Mouse (Mus musculus): ENCODE data around the gene Rgsl1. TPM values are rescaled to one million over a fixed set of nuclear protein-coding genes. Genes with fewer than 3 reads are reported as not detected.
"Not testable (repeated sequence)": the region's sequence is repeated elsewhere in the genome, so short reads cannot be mapped to it uniquely, and the experiment has no call there.

Gene Rgsl1
- polyA plus RNA-seq (2015; fragmentation: Nextera tagmentation; extraction: Ambion mirVana) = 0.04 TPM in 1 of 2 replicates, not detected in the other

DNA sequence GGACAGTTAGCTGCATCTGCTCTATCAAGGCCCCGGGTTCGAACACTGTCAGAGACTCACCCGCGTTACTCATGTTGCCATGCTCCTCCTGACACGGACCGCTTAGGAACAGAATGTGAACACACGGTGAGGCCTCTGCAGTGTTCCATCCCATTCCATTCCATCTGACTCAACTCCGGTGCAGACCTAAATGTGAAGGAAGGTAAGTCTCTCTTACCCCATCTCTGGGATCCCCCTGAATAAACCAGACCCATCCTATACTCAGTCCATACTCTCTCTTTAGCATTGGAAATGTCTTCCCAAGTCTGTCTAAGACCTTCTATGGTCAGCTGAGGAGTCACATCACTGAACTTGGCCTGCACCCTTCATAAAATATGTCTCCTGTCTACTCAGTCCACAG lies at the start of gene Rgsl1:
Gene Rgsl1 (minus strand): TSS at position 101 of the 400 bp plus-strand sequence.
- Histone ChIP-seq H3K4me1 (ENCODE audit: control insufficient read depth, low read depth, low read length) (no peaks in the 10 kb centered on the region), H3K27ac (ENCODE audit: low read length) (no peak within 1 kb of the TSS), H3K4me2 (ENCODE audit: low read depth, low read length) (no peak within 1 kb of the TSS), H3K4me3 (ENCODE audit: low read depth, low read length) (no peak within 1 kb of the TSS), H3K9ac (ENCODE audit: low read depth, low read length) (no peak within 1 kb of the TSS), H3K9me3 (replicated peaks; ENCODE audit: control insufficient read depth, low read length) (no peaks in the 10 kb centered on the region), H3K27me3 (ENCODE audit: control insufficient read depth, insufficient read depth, low read depth, low read length) (no peaks in the 10 kb centered on the region), H3K36me3 (ENCODE audit: control insufficient read depth, insufficient read depth) (no peaks in the 10 kb centered on the region)
- WGBS (ENCODE audit: insufficient replicate concordance) = 79% methylated on average over 8 of the region's 8 CpGs
- no peak for ATAC-seq (ENCODE audit: low read depth)

DNA sequence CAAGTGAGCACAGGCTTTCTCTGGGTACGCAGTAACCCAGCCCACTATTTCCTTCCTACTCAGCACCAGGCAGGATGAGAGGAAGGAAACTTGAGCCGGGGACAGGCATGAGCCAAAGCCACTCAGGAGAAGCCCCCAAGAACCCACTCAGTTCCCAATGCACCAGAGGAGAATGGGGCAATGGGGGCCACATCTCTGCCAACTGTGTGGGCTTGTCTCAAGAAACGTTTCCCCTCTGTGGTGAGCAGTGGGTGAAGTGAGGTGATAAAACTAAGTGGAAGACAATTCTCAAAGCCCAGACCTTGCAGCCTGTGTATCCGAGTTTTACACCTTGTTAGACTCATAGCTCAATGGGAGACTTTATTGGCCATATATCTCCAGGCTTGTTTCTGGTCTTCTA lies 47.5 kb upstream of the Rgsl1 start, which contains the start of gene Teddm1a:
Gene Teddm1a (plus strand): TSS at position 301 of the 400 bp plus-strand sequence.
- Histone ChIP-seq H3K9me3 (replicated peaks; ENCODE audit: control insufficient read depth, low read length) (no peaks in the 10 kb centered on the region), H3K27ac (ENCODE audit: low read length) (no peak within 1 kb of the TSS), H3K9ac (ENCODE audit: low read depth, low read length) (no peak within 1 kb of the TSS), H3K4me1 (ENCODE audit: control insufficient read depth, low read depth, low read length) (peaks cover 2% of the 10 kb centered on the region), H3K4me2 (ENCODE audit: low read depth, low read length) (no peak within 1 kb of the TSS), H3K27me3 (ENCODE audit: control insufficient read depth, insufficient read depth, low read depth, low read length) (no peaks in the 10 kb centered on the region), H3K36me3 (ENCODE audit: control insufficient read depth, insufficient read depth) (no peaks in the 10 kb centered on the region), H3K4me3 (ENCODE audit: low read depth, low read length) (no peak within 1 kb of the TSS)
- WGBS (ENCODE audit: insufficient replicate concordance) = 11% methylated on average over 4 of the region's 4 CpGs
- no peak for ATAC-seq (ENCODE audit: low read depth)

DNA sequence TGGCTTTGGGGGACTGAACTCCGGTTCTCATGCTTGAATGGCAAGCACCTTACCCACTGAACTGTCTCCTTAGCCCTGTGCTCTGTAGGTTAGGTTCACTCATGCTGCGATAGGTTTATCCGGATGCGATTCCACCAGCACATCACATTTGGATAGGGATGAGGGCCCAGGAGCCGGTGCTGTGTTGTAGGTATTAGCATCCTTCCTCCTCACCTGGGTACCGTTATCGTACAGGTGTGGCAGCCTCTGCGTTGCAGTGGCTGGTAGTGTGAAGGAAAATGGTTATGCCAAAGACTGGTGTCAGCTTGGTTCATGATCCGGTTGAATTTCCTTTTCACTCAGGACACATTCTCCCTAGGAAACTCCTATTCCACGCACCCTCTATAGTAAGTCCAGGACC lies 46.2 kb upstream of the Rgsl1 start:
- no peak overlapping the region for H3K4me2 ChIP-seq (ENCODE audit: low read depth, low read length)
- no peak for ATAC-seq (ENCODE audit: low read depth)
- H3K27me3 ChIP-seq (ENCODE audit: control insufficient read depth, insufficient read depth, low read depth, low read length) = no peaks in the 10 kb centered on the region
- no peak overlapping the region for H3K4me3 ChIP-seq (ENCODE audit: low read depth, low read length)
- no peaks in the 10 kb centered on the region for H3K36me3 ChIP-seq (ENCODE audit: control insufficient read depth, insufficient read depth)
- no peak overlapping the region for H3K27ac ChIP-seq (ENCODE audit: low read length)
- H3K4me1 ChIP-seq (ENCODE audit: control insufficient read depth, low read depth, low read length) = no peaks in the 10 kb centered on the region
- no peaks in the 10 kb centered on the region for H3K9me3 ChIP-seq (replicated peaks; ENCODE audit: control insufficient read depth, low read length)
- H3K9ac ChIP-seq (ENCODE audit: low read depth, low read length) = no peak overlapping the region
- 77% methylated on average over 10 of the region's 10 CpGs for WGBS (ENCODE audit: insufficient replicate concordance)

DNA sequence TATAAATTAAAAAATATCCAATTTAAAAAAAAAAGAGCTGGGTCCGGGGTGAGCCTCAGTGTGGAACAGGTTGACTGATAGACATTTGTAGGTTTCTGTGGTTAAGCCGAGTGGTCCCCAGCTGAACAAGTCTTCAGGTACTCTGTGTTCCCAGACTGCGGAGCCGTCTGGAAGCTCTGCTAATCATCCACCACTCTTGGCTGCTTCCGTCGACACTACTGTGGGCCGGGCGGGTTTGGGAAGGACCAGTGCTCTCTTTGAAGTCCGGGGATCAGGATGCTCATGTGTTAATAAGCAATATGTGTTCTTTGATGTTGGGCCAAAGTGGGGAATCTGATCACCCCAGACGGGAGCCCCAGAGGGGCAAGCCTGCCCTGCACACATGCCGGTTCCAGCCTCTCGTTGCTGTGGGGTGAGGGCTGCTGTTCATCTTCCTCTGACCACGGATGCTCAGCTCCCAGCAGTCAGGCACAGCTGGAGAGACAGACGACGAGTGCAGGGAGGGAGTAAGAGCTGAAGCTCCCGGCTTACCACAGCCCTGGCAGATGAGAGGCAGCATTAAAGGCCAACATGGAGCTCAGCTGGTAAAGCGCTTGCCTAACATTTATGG lies 42.2 kb upstream of the Rgsl1 start:
- Histone ChIP-seq H3K27me3 (ENCODE audit: control insufficient read depth, insufficient read depth, low read depth, low read length) (no peaks in the 10 kb centered on the region), H3K9me3 (replicated peaks; ENCODE audit: control insufficient read depth, low read length) (no peaks in the 10 kb centered on the region), H3K4me1 (ENCODE audit: control insufficient read depth, low read depth, low read length) (no peaks in the 10 kb centered on the region), H3K4me2 (ENCODE audit: low read depth, low read length) (no peak overlapping the region), H3K36me3 (ENCODE audit: control insufficient read depth, insufficient read depth) (no peaks in the 10 kb centered on the region), H3K4me3 (ENCODE audit: low read depth, low read length) (no peak overlapping the region), H3K9ac (ENCODE audit: low read depth, low read length) (no peak overlapping the region), H3K27ac (ENCODE audit: low read length) (no peak overlapping the region)
- WGBS (ENCODE audit: insufficient replicate concordance) = 56% methylated on average over 17 of the region's 17 CpGs
- no peak for ATAC-seq (ENCODE audit: low read depth)

DNA sequence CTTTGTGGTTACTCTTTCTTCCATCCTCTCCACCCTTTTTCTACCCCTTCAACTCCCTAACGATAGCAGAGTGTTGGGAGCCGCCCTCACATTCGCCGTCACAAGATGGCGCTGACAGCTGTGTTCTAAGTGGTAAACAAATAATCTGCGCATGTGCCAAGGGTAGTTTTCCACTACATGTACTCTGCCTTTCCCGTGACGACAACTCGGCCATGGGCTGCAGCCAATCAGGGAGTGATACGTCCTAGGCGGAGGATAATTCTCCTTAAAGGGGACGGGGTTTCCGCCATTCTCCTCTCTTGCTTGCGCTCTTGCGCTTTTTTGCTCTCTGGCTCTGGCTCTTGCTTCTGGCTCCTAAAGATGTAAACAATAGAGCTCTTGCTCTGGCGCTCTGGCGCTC lies 36.4 kb upstream of the Rgsl1 start:
- H3K4me1 ChIP-seq (ENCODE audit: control insufficient read depth, low read depth, low read length); H3K9ac ChIP-seq (ENCODE audit: low read depth, low read length); H3K27ac ChIP-seq (ENCODE audit: low read length); H3K4me3 ChIP-seq (ENCODE audit: low read depth, low read length); ATAC-seq (ENCODE audit: low read depth); H3K9me3 ChIP-seq (replicated peaks; ENCODE audit: control insufficient read depth, low read length); H3K4me2 ChIP-seq (ENCODE audit: low read depth, low read length); H3K27me3 ChIP-seq (ENCODE audit: control insufficient read depth, insufficient read depth, low read depth, low read length); H3K36me3 ChIP-seq (ENCODE audit: control insufficient read depth, insufficient read depth): not testable (repeated sequence)
- WGBS (ENCODE audit: insufficient replicate concordance) = 84% methylated on average over 17 of the region's 17 CpGs

DNA sequence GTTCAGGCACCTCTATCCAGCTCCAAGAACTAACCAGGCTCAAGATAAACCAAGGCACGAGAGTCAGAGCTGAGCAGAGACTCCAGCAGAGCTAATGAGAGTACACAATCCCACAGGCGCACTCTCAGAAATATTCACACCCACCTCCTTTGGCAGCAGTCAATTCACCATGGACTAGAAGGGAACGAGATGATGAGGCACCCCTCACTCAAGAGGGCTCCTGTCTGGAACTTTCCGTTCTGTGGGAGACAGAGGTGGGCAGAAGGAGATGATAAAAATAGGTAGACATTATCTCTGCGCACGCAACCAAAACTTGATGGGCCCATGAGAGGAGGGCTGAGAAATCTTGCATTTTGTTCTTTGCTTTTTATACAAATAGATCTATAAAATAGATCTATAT lies 30.1 kb upstream of the Rgsl1 start, which contains the start of gene Teddm1b:
Gene Teddm1b (plus strand): TSS at position 301 of the 400 bp plus-strand sequence.
- 70% methylated on average over 6 of the region's 6 CpGs for WGBS (ENCODE audit: insufficient replicate concordance)
- no peaks in the 10 kb centered on the region for H3K9me3 ChIP-seq (replicated peaks; ENCODE audit: control insufficient read depth, low read length)
- no peaks in the 10 kb centered on the region for H3K27me3 ChIP-seq (ENCODE audit: control insufficient read depth, insufficient read depth, low read depth, low read length)
- no peaks in the 10 kb centered on the region for H3K36me3 ChIP-seq (ENCODE audit: control insufficient read depth, insufficient read depth)
- no peak for ATAC-seq (ENCODE audit: low read depth)
- no peaks in the 10 kb centered on the region for H3K4me1 ChIP-seq (ENCODE audit: control insufficient read depth, low read depth, low read length)
- no peak within 1 kb of the TSS for H3K27ac ChIP-seq (ENCODE audit: low read length)
- no peak within 1 kb of the TSS for H3K9ac ChIP-seq (ENCODE audit: low read depth, low read length)
- no peak within 1 kb of the TSS for H3K4me2 ChIP-seq (ENCODE audit: low read depth, low read length)
- no peak within 1 kb of the TSS for H3K4me3 ChIP-seq (ENCODE audit: low read depth, low read length)

DNA sequence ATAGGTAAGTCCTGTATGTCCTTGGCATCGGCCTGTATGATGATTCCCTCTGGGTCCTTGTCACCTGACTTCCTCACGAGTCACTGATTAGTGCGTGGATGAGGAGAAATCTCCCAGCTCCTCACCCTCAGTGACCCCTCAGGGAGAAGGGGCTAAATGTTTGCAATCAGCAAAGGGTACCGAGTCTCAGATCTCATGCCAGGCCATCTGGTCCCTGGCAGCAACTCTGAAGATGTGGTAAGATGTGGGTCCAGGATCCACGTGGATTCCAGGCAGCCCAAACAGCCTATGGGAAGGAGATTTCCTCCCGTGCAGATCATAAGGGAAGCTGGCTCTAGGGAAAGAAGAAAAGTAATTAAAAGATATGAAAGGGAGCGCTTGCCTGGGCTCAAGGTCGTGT lies 12.0 kb upstream of the Rgsl1 start:
- 59% methylated on average over 8 of the region's 8 CpGs for WGBS (ENCODE audit: insufficient replicate concordance)
- no peak overlapping the region for H3K9ac ChIP-seq (ENCODE audit: low read depth, low read length)
- H3K4me1 ChIP-seq (ENCODE audit: control insufficient read depth, low read depth, low read length) = no peaks in the 10 kb centered on the region
- no peaks in the 10 kb centered on the region for H3K27me3 ChIP-seq (ENCODE audit: control insufficient read depth, insufficient read depth, low read depth, low read length)
- no peak overlapping the region for H3K4me2 ChIP-seq (ENCODE audit: low read depth, low read length)
- no peak for ATAC-seq (ENCODE audit: low read depth)
- no peak overlapping the region for H3K27ac ChIP-seq (ENCODE audit: low read length)
- H3K36me3 ChIP-seq (ENCODE audit: control insufficient read depth, insufficient read depth) = no peaks in the 10 kb centered on the region
- H3K9me3 ChIP-seq (replicated peaks; ENCODE audit: control insufficient read depth, low read length) = no peaks in the 10 kb centered on the region
- no peak overlapping the region for H3K4me3 ChIP-seq (ENCODE audit: low read depth, low read length)

DNA sequence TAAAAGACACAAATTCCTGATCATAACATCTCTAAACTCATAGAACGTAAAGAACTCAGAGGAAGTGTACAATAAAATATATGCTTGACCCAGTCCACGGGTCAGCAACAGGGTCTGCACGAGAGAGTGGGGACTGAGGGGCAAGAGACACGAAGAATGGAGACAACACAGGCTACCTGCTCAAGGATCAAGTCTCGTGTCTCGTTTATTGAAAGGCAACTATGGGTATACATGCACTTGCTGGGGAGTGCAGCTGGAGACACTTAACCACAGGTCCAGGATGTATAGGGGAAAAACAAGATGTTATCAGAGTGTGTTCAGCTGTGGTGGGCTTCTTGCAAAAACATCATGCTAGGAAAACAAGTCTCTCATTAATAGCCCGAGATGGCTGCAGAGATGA lies 8.8 kb upstream of the Rgsl1 start:
- not testable (repeated sequence) for H3K36me3 ChIP-seq (ENCODE audit: control insufficient read depth, insufficient read depth); H3K9me3 ChIP-seq (replicated peaks; ENCODE audit: control insufficient read depth, low read length); H3K4me3 ChIP-seq (ENCODE audit: low read depth, low read length); H3K4me2 ChIP-seq (ENCODE audit: low read depth, low read length); H3K9ac ChIP-seq (ENCODE audit: low read depth, low read length); H3K27ac ChIP-seq (ENCODE audit: low read length); H3K27me3 ChIP-seq (ENCODE audit: control insufficient read depth, insufficient read depth, low read depth, low read length); H3K4me1 ChIP-seq (ENCODE audit: control insufficient read depth, low read depth, low read length); ATAC-seq (ENCODE audit: low read depth)
- 31% methylated on average over 7 of the region's 7 CpGs for WGBS (ENCODE audit: insufficient replicate concordance)

DNA sequence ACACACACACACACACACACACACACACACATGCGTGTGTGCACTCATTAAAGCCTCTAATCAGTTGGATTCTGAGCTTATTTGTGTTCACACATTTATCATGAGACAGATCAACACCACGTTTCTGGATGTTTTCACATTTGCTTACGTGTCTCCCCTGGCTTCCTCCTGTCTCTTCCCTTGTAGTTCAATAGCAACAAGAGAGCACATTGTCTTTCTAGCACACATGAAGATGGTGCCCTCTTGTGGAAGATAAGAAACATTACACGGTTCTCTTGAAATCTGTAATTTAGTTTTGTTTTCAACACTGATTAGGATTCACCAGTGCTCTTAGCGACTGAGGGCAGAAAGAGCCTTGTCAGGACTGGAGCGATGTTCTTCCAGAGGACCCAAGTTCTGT lies 2.9 kb upstream of the Rgsl1 start:
- 14% methylated on average over 6 of the region's 6 CpGs for WGBS (ENCODE audit: insufficient replicate concordance)
- no peaks in the 10 kb centered on the region for H3K4me1 ChIP-seq (ENCODE audit: control insufficient read depth, low read depth, low read length)
- no peak for ATAC-seq (ENCODE audit: low read depth)
- H3K27ac ChIP-seq (ENCODE audit: low read length) = no peak overlapping the region
- H3K4me2 ChIP-seq (ENCODE audit: low read depth, low read length) = no peak overlapping the region
- H3K9me3 ChIP-seq (replicated peaks; ENCODE audit: control insufficient read depth, low read length) = no peaks in the 10 kb centered on the region
- H3K9ac ChIP-seq (ENCODE audit: low read depth, low read length) = no peak overlapping the region
- no peak overlapping the region for H3K4me3 ChIP-seq (ENCODE audit: low read depth, low read length)
- H3K27me3 ChIP-seq (ENCODE audit: control insufficient read depth, insufficient read depth, low read depth, low read length) = no peaks in the 10 kb centered on the region
- no peaks in the 10 kb centered on the region for H3K36me3 ChIP-seq (ENCODE audit: control insufficient read depth, insufficient read depth)

All from liver, embryonic 16.5 days (tissue).